Mouse (Mus musculus) lung, embryonic 16.5 days (tissue): Measurements from ENCODE around the gene Abcb10. TPM values are rescaled to one million over a fixed set of nuclear protein-coding genes. Genes with fewer than 3 reads are reported as not detected.

ENCODE experiments used
- ATAC-seq: fragments of 200-750 bp; cut with Nextera tagmentation; 2 replicates; pipeline ENCODE4 v1.8.0; 2017; ENCODE audit warnings: low read depth, mild to moderate bottlenecking, moderate library complexity
- H3K27ac ChIP-seq: fragments of 300-500 bp; sonication (generic); 2 replicates; pipeline ENCODE4 v1.5.1; 2014; ENCODE audit warnings: mild to moderate bottlenecking, control low read depth, low read length
- H3K27me3 ChIP-seq: fragments of 300-500 bp; sonication (generic); 2 replicates; pipeline ENCODE4 v1.6.1; 2014; ENCODE audit warnings: low read depth, low read length, mixed read lengths; ENCODE audit not compliant: control insufficient read depth, insufficient read depth
- H3K36me3 ChIP-seq: fragments of 300-500 bp; sonication (generic); 2 replicates; pipeline ENCODE4 v1.6.1; 2014; ENCODE audit warnings: low read length; ENCODE audit not compliant: control insufficient read depth, insufficient read depth
- H3K4me1 ChIP-seq: fragments of 300-500 bp; sonication (generic); replicated peaks from 2 replicates; pipeline ENCODE4 v1.6.1; 2014; ENCODE audit warnings: low read length, mixed read lengths; ENCODE audit not compliant: control insufficient read depth, insufficient read depth
- H3K4me2 ChIP-seq: fragments of 300-500 bp; sonication (generic); 2 replicates; pipeline ENCODE4 v1.6.1; 2014; ENCODE audit warnings: low read depth, low read length, control low read depth
- H3K4me3 ChIP-seq: fragments of 300-500 bp; sonication (generic); 2 replicates; pipeline ENCODE4 v1.5.1; 2014; ENCODE audit warnings: mild to moderate bottlenecking, low read length, control low read depth
- H3K9ac ChIP-seq: fragments of 300-500 bp; sonication (generic); 2 replicates; pipeline ENCODE4 v1.6.1; 2014; ENCODE audit warnings: low read length, control low read depth
- H3K9me3 ChIP-seq: fragments of 300-500 bp; sonication (generic); 2 replicates; pipeline ENCODE4 v1.6.1; 2016; ENCODE audit warnings: low read length; ENCODE audit not compliant: control insufficient read depth
- WGBS: fragments of 180-500 bp; shearing (Covaris S2); extraction: QIAGEN DNeasy Blood & Tissue Kit; methylation state at CpG from one replicate; pipeline ENCODE4 v1.1.7; 2014; 5-methylcytosine and 5-hydroxymethylcytosine counted together
- polyA plus RNA-seq: library from polyadenylated mRNA; unstranded; fragments of >200 nt; fragmentation: Nextera tagmentation; extraction: Ambion mirVana; gene quantifications from 2 replicates; pipeline ENCODE4 v1.2.1, GENCODE M21; 2015

The Abcb10 gene
- polyA plus RNA-seq, 1 experiment from 2014 or later, result 14.3 TPM

DNA sequence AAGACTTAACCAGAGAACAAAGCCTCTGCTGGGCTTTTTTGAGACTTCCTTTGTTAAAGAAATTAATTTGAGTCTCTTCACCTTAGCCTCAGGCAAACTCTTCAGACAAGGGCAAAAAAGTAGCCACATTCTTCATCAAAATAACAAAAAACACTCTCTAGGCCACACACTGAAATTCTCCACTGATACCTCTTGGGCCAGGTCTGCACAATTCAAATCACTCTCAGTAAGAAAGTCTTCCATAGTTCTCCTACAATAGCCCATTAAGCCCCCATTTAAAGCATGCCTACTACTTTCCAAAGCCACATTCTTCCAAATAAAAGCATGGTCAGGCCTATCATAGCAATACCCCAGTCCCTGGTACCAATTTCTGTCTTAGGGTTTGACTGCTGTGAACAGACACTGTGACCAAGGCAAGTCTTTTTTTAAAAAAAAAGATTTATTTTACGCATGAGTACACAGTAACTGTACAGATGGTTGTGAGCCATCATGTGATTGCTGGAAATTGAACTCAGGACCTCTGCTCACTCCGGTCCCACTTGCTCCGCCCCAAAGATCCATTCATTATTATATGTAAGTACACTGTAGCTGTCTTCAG, 29.2 kb upstream of the Abcb10 start:
- Histone ChIP-seq H3K27me3 (no peaks in the 10 kb centered on the region), H3K27ac (no peak overlapping the region), H3K9ac (no peak overlapping the region), H3K4me1 (no peaks in the 10 kb centered on the region), H3K9me3 (no peaks in the 10 kb centered on the region), H3K4me2 (no peak overlapping the region), H3K4me3 (no peak overlapping the region), H3K36me3 (peaks cover 13% of the 10 kb centered on the region; the same call in 1 of the 2 replicates)
- no peak for ATAC-seq
- WGBS, result 96% methylated on average over 3 of the region's 3 CpGs

DNA sequence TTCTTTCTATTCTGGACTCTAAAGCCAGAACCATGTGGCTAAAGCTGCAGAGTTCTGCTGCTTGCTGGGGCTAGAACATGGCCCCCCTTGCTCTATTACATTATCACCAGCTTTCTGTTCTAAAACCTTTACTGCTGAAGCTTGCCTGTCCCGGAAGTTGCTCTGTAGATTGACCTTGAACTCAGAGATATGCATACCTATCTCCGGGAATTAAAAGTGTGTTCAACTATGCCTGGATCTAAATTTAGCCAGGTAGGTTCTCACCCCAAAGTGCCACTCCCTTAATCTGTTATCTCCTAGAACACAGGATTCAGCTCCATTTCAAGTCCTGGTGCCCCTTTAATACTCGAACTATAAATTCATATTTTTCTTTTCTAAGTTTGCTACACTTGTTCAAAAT, 28.7 kb upstream of the Abcb10 start:
- Histone ChIP-seq H3K9me3 (no peaks in the 10 kb centered on the region), H3K27me3 (no peaks in the 10 kb centered on the region), H3K4me3 (no peak overlapping the region), H3K4me1 (no peaks in the 10 kb centered on the region), H3K4me2 (no peak overlapping the region), H3K36me3 (peaks cover 15% of the 10 kb centered on the region), H3K9ac (no peak overlapping the region), H3K27ac (no peak overlapping the region)
- ATAC-seq, result no peak
- 71% methylated on average over 3 of the region's 3 CpGs for WGBS

DNA sequence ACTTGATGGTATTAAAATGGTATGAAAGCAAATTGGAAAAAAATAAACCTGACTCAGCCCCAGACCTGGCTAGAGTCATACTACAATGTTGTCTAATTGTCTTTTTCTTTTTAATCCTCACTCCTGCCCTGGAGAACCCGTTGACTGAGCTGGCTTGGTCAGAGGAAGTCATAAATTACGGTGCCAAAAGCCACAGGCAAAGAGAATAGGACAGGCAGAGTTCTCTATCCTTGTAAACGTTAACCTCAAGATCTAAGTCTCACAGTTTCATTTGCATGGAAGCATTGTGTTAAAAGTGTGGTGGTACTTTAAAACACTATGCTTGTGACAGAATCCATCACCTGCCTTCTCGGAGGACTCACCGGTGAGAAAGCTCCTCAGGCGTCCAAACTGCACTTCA, 24.9 kb upstream of the Abcb10 start:
- 74% methylated on average over 6 of the region's 6 CpGs for WGBS
- no peak overlapping the region for H3K27ac ChIP-seq
- peaks cover 32% of the 10 kb centered on the region for H3K36me3 ChIP-seq

DNA sequence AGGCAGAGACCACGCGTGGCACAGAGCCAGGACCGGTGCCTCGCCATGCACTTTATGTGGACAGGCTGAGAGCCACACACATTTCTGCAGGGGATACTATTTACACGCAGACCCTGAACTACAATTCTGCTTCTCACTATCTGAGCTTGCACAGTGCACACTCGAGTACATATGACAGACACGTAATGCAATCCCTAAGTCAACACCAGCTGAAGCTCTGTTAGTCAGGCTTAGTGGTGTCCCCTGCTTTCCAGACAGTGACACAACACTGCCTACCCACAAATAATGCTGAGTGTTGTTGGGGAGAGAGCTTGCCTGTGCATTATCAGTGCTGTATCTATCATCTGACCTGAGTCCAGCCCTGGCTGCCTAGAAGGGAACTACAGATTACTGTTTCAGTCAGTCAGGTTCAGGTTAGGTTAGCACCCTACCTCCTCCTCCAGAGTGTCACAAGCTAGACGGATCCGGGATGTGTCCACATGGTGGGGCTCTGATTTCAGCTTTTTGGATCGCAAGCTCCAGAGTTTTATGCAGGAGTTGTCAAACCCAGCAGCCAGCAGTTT, 19.7 kb upstream of the Abcb10 start:
- 89% methylated on average over 10 of the region's 10 CpGs for WGBS

More for the DNA sequence above, 24.9 kb upstream of the Abcb10 start:
- Histone ChIP-seq H3K4me3 (no peak overlapping the region), H3K4me1 (no peaks in the 10 kb centered on the region), H3K9ac (no peak overlapping the region), H3K27me3 (no peaks in the 10 kb centered on the region), H3K4me2 (no peak overlapping the region), H3K9me3 (no peaks in the 10 kb centered on the region)
- no peak for ATAC-seq

DNA sequence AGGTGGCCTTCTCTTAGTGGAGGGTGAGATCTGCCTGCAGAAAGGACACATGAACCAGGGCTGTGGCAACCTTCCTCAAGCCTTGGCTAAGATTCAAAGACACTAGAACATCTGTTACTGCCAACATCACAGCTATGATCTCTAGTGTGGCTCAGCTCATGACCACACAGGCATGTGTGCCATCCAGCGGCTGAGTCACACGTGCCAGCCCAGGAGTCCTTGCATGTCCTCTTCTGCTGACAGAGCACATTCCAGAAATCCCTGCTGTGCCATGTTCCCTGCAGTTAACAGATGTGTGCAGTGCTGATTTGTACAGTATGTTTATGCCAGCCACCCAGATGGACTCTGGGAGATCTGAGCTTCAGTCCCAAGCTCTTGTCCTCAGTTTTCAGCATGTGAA, 16.6 kb upstream of the Abcb10 start:
- Histone ChIP-seq H3K27me3 (no peaks in the 10 kb centered on the region), H3K4me3 (no peak overlapping the region), H3K9ac (no peak overlapping the region), H3K4me1 (no peaks in the 10 kb centered on the region), H3K9me3 (no peaks in the 10 kb centered on the region), H3K36me3 (peaks cover 28% of the 10 kb centered on the region), H3K4me2 (no peak overlapping the region), H3K27ac (no peak overlapping the region)
- WGBS, result 79% methylated on average over 2 of the region's 2 CpGs
- ATAC-seq, result no peak

More for the DNA sequence above, 19.7 kb upstream of the Abcb10 start:
- Histone ChIP-seq H3K9ac (no peak overlapping the region), H3K36me3 (peaks cover 34% of the 10 kb centered on the region), H3K27ac (no peak overlapping the region), H3K4me2 (no peak overlapping the region), H3K4me1 (no peaks in the 10 kb centered on the region), H3K9me3 (no peaks in the 10 kb centered on the region), H3K27me3 (no peaks in the 10 kb centered on the region), H3K4me3 (no peak overlapping the region)
- ATAC-seq, result no peak

DNA sequence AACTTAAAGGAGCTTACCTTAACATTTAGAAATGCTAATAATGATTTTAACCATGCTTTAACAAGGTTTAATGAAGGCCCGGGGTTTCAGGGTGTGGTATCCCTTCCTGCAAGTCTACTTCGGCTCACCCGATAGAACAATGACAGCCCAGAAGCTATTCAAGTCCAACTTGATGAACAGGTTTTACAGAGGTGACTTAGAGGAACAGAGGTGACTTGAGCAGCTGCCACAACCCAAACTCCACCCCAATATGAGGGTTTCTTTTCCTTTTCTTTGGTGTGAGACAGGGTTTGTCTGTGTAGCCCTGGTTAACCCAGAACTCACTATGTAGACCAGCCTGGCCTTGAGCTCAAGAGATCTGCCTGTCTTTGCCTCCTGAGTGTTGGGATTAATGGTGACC, 11.1 kb upstream of the Abcb10 start:
- no peaks in the 10 kb centered on the region for H3K4me1 ChIP-seq
- no peaks in the 10 kb centered on the region for H3K9me3 ChIP-seq
- H3K27me3 ChIP-seq, result no peaks in the 10 kb centered on the region
- H3K9ac ChIP-seq, result no peak overlapping the region
- peak; percentile 75 for ATAC-seq
- WGBS, result 69% methylated on average over 3 of the region's 3 CpGs
- no peak overlapping the region for H3K4me3 ChIP-seq
- peaks cover 4% of the 10 kb centered on the region for H3K36me3 ChIP-seq
- H3K4me2 ChIP-seq, result no peak overlapping the region
- peak overlapping the region; percentile 73 for H3K27ac ChIP-seq

DNA sequence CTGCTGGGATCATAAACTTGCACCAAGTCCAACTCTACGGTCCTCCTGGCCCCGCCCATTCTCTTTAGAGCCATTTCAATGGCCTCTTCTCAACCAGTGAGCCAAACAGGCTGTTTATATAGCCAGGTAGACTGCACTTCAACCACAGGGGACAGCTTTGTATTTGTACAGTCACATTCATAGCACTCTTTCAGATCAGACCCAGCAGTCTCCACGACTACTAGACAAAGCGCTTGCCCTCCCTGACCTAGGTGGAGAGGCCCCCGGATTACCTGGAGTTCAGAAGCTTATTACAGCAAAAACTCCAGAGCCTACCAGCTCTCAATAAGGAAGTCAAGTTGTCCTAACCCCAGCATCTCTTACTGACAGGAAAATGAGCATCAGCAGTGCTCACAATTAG, 10.7 kb upstream of the Abcb10 start:
- peak; percentile 53 for ATAC-seq
- Histone ChIP-seq H3K4me3 (no peak overlapping the region), H3K27ac (peak overlapping the region; percentile 73), H3K27me3 (no peaks in the 10 kb centered on the region), H3K9me3 (no peaks in the 10 kb centered on the region), H3K9ac (no peak overlapping the region), H3K36me3 (peaks cover 4% of the 10 kb centered on the region), H3K4me1 (no peaks in the 10 kb centered on the region), H3K4me2 (no peak overlapping the region)
- 59% methylated on average over 5 of the region's 5 CpGs for WGBS

DNA sequence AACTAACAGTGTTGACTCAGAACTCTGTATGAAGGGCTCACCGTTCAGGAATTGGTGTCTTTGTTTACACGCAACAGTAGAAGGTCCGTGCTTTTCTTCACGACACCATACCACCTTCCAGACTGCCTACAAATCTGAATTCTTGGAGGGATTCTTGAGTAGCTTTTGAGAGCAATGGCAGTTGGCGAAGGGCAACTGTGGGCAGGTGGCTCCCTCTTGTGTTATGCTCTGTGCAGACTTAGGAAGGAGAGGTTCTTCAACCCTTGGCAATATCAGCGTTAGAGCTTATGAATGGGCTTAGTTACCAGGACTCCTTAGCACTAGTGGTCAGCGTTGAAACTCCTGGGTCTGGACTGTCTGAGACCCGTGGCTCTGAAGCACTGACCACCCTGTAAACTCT, 9.7 kb upstream of the Abcb10 start:
- no peak overlapping the region for H3K4me2 ChIP-seq
- peaks cover 4% of the 10 kb centered on the region for H3K36me3 ChIP-seq
- no peaks in the 10 kb centered on the region for H3K27me3 ChIP-seq
- ATAC-seq, result no peak
- H3K9me3 ChIP-seq, result no peaks in the 10 kb centered on the region
- no peak overlapping the region for H3K4me3 ChIP-seq
- no peaks in the 10 kb centered on the region for H3K4me1 ChIP-seq
- no peak overlapping the region for H3K9ac ChIP-seq
- WGBS, result 79% methylated on average over 8 of the region's 8 CpGs
- no peak overlapping the region for H3K27ac ChIP-seq

DNA sequence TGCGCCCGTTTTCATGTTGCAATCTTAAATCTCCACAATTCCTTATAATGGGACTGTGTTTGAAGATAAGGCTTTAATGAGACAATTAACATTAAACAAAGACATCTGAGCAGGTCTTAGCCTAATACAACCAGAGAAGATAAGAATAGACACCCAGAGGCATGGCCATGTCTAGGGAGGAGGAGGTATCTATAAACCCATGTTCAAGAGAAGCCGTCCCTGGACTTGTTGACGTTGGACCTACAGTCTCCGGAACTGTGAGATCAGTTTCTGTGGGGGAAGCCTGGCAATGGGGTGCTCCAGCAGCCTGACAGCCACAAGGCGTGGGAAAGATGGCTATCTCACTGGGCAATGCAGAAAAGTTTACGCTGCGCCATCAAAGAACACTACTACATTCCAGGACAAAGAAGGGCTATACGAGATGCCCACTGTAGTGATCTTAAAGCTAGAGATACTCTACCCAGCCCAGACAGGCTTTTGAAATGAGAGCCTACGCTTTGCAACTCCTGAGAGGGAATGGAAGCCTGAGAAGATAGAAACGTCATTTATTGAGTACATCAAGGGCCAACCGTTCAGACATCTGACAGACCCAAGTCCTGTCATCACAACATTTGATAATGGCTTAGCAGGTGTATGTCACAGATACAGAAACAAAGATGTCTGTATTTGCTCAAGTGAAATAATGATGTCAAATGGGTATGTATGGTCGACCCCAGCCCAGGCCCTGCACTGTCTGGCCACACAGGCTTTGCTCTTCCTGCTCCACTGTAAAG, 7.5 kb upstream of the Abcb10 start:
- H3K4me2 ChIP-seq, result no peak overlapping the region
- no peak overlapping the region for H3K9ac ChIP-seq
- WGBS, result 74% methylated on average over 13 of the region's 13 CpGs
- no peaks in the 10 kb centered on the region for H3K27me3 ChIP-seq
- no peak overlapping the region for H3K27ac ChIP-seq
- no peaks in the 10 kb centered on the region for H3K4me1 ChIP-seq
- H3K36me3 ChIP-seq, result no peaks in the 10 kb centered on the region
- no peak for ATAC-seq
- no peaks in the 10 kb centered on the region for H3K9me3 ChIP-seq
- no peak overlapping the region for H3K4me3 ChIP-seq
